Mouse (Mus musculus) limb, embryonic 14.5 days (tissue): ENCODE measurements around the gene Aida. TPM values are rescaled to one million over a fixed set of nuclear protein-coding genes. Genes with fewer than 3 reads are reported as not detected.
"Not testable (repeated sequence)": the region's sequence is repeated elsewhere in the genome, so short reads cannot be mapped to it uniquely, and the experiment has no call there.

ENCODE experiments used
- ATAC-seq: fragments of 200-750 bp; cut with Nextera tagmentation; 2 replicates; pipeline ENCODE4 v1.8.0; 2017; ENCODE audit warnings: low read depth, moderate number of reproducible peaks, moderate TSS enrichment; ENCODE audit not compliant: low FRiP score
- DNase-seq: peaks from one replicate; pipeline ENCODE4 v3.0.0-alpha.2; 2015; ENCODE audit warnings: low spot score
- H3K27ac ChIP-seq: fragments of 300-500 bp; sonication (generic); replicated peaks from 2 replicates; pipeline ENCODE4 v1.5.1; 2014; ENCODE audit warnings: low read depth, mild to moderate bottlenecking, low read length, moderate library complexity, mixed read lengths
- H3K27me3 ChIP-seq: fragments of 300-500 bp; sonication (generic); 2 replicates; pipeline ENCODE4 v1.6.1; 2014; ENCODE audit warnings: low read length, mixed read lengths; ENCODE audit not compliant: control insufficient read depth, insufficient read depth
- H3K36me3 ChIP-seq: fragments of 300-500 bp; sonication (generic); 2 replicates; pipeline ENCODE4 v1.6.1; 2014; ENCODE audit warnings: mild to moderate bottlenecking, low read length, moderate library complexity, mixed read lengths; ENCODE audit not compliant: control insufficient read depth, insufficient read depth
- H3K4me1 ChIP-seq: fragments of 300-500 bp; sonication (generic); 2 replicates; pipeline ENCODE4 v1.6.1; 2014; ENCODE audit warnings: antibody characterized with exemption, low read length, mixed read lengths; ENCODE audit not compliant: control insufficient read depth, insufficient read depth
- H3K4me2 ChIP-seq: fragments of 300-500 bp; sonication (generic); replicated peaks from 2 replicates; pipeline ENCODE4 v1.6.1; 2014; ENCODE audit warnings: low read depth, mild to moderate bottlenecking, low read length, moderate library complexity; ENCODE audit not compliant: severe bottlenecking
- H3K4me3 ChIP-seq: fragments of 300-500 bp; sonication (generic); replicated peaks from 2 replicates; pipeline ENCODE4 v1.5.1; 2014; ENCODE audit warnings: low read length
- H3K9ac ChIP-seq: fragments of 300-500 bp; sonication (generic); 2 replicates; pipeline ENCODE4 v1.6.1; 2014; ENCODE audit warnings: mild to moderate bottlenecking, low read depth, low read length, moderate library complexity; ENCODE audit not compliant: severe bottlenecking
- H3K9me3 ChIP-seq: fragments of 300-500 bp; sonication (generic); 2 replicates; pipeline ENCODE4 v1.6.1; 2016; ENCODE audit warnings: low read length; ENCODE audit not compliant: control insufficient read depth
- POLR2A ChIP-seq: fragments of 200-500 bp; IDR thresholded peaks from 2 replicates; pipeline ENCODE4 v1.8.0; 2012; ENCODE audit warnings: inconsistent platforms, mild to moderate bottlenecking, moderate library complexity, borderline replicate concordance; ENCODE audit not compliant: insufficient read depth, insufficient read length; ENCODE audit errors: extremely low read depth
- WGBS: fragments of 180-500 bp; shearing (Covaris S2); extraction: QIAGEN DNeasy Blood & Tissue Kit; methylation state at CpG from one replicate; pipeline ENCODE4 v1.1.7; 2014; 5-methylcytosine and 5-hydroxymethylcytosine counted together
- polyA plus RNA-seq, 2 experiments: library from polyadenylated mRNA; depleted of rRNA in 1 of 2; stranded (reverse) in 1 of 2; unstranded in 1 of 2; fragments of >200 nt; fragmentation: Nextera tagmentation in 1 of 2; extraction: Ambion mirVana in 1 of 2; gene quantifications; 2 replicates each; pipeline versions ENCODE4 v1.2.1 to v1.2.3; 2012 to 2014

The Aida gene
- polyA plus RNA-seq, 2 experiments: 31.9 to 93.3 TPM

- H3K4me1 ChIP-seq: no peaks in the 10 kb centered on the region
- no peaks in the 10 kb centered on the region for H3K9me3 ChIP-seq
- H3K9ac ChIP-seq: peak overlapping the region; percentile 51
- H3K36me3 ChIP-seq: peaks cover 10% of the 10 kb centered on the region
- peak overlapping the region; percentile 49 for H3K4me2 ChIP-seq
- no peak for TF ChIP-seq POLR2A
- ATAC-seq: peak; percentile 3; the same call in 1 of the 2 replicates
- peak; percentile 70 for DNase-seq
- peak overlapping the region; percentile 45 for H3K4me3 ChIP-seq
- no peaks in the 10 kb centered on the region for H3K27me3 ChIP-seq
- WGBS: under 1% methylated on average over 20 of the region's 20 CpGs
- peak overlapping the region; percentile 2; the same call in 1 of the 2 replicates for H3K27ac ChIP-seq
These were observed 1.6 kb downstream of the Aida start for GRCm38 (mm10) chr1:183297886-183298489.

- Histone ChIP-seq H3K27ac (no peak overlapping the region), H3K9me3 (no peaks in the 10 kb centered on the region), H3K36me3 (no peaks in the 10 kb centered on the region), H3K9ac (no peak overlapping the region), H3K4me1 (no peaks in the 10 kb centered on the region), H3K27me3 (no peaks in the 10 kb centered on the region), H3K4me2 (no peak overlapping the region), H3K4me3 (no peak overlapping the region)
- DNase-seq (peak; percentile 94), ATAC-seq (no peak)
- 85% methylated on average over 6 of the region's 6 CpGs for WGBS
- no peak for TF ChIP-seq POLR2A
These were observed 2.8 kb downstream of the Aida start for GRCm38 (mm10) chr1:183299161-183299560.

- Histone ChIP-seq H3K9ac (no peak overlapping the region), H3K9me3 (no peaks in the 10 kb centered on the region), H3K36me3 (peaks cover 39% of the 10 kb centered on the region), H3K4me3 (no peak overlapping the region), H3K4me1 (no peaks in the 10 kb centered on the region), H3K4me2 (no peak overlapping the region), H3K27me3 (no peaks in the 10 kb centered on the region), H3K27ac (no peak overlapping the region)
- no peak for TF ChIP-seq POLR2A
- 83% methylated on average over 3 of the region's 3 CpGs for WGBS
- DNase-seq (no peak), ATAC-seq (peak; percentile 63; the same call in 1 of the 2 replicates)
These were observed 11.2 kb downstream of the Aida start for GRCm38 (mm10) chr1:183307555-183307954.

- DNase-seq (no peak), ATAC-seq (no peak)
- no peak overlapping the region for H3K9ac ChIP-seq
- H3K27ac ChIP-seq: no peak overlapping the region
- no peak overlapping the region for H3K4me2 ChIP-seq
- WGBS: 72% methylated on average over 1 of the region's 1 CpGs
- H3K4me3 ChIP-seq: no peak overlapping the region
- no peaks in the 10 kb centered on the region for H3K9me3 ChIP-seq
- H3K4me1 ChIP-seq: no peaks in the 10 kb centered on the region
- H3K27me3 ChIP-seq: no peaks in the 10 kb centered on the region
- H3K36me3 ChIP-seq: peaks cover 47% of the 10 kb centered on the region
- TF ChIP-seq POLR2A: no peak
These were observed 12.1 kb downstream of the Aida start for GRCm38 (mm10) chr1:183308476-183308875.

- not testable (repeated sequence) for H3K4me1 ChIP-seq, H3K9ac ChIP-seq, H3K27ac ChIP-seq, H3K4me2 ChIP-seq, DNase-seq, H3K4me3 ChIP-seq, H3K9me3 ChIP-seq, H3K27me3 ChIP-seq
- WGBS: 85% methylated on average over 2 of the region's 2 CpGs
- peak; percentile 68; the same call in 1 of the 2 replicates for ATAC-seq
- H3K36me3 ChIP-seq: peaks cover 58% of the 10 kb centered on the region
These were observed 13.2 kb downstream of the Aida start for GRCm38 (mm10) chr1:183309601-183310000.
